Mouse (Mus musculus) hindbrain, embryonic 12.5 days (tissue): Measurements from ENCODE around the gene Ndrg2. TPM values are rescaled to one million over a fixed set of nuclear protein-coding genes. Genes with fewer than 3 reads are reported as not detected.

Experiments used
- ATAC-seq: fragments of 200-750 bp; cut with Nextera tagmentation; 2 replicates; pipeline ENCODE4 v1.8.0; 2017; ENCODE audit warnings: moderate TSS enrichment; ENCODE audit not compliant: low FRiP score
- H3K27ac ChIP-seq: fragments of 300-500 bp; sonication (generic); 2 replicates; pipeline ENCODE4 v1.5.1; 2016; ENCODE audit warnings: mild to moderate bottlenecking
- H3K27me3 ChIP-seq: fragments of 300-500 bp; sonication (generic); 2 replicates; pipeline ENCODE4 v1.6.1; 2016; ENCODE audit warnings: mild to moderate bottlenecking
- H3K36me3 ChIP-seq: fragments of 300-500 bp; sonication (generic); 2 replicates; pipeline ENCODE4 v1.6.1; 2016; ENCODE audit warnings: mild to moderate bottlenecking
- H3K4me1 ChIP-seq: fragments of 300-500 bp; sonication (generic); 2 replicates; pipeline ENCODE4 v1.6.1; 2016
- H3K4me2 ChIP-seq: fragments of 300-500 bp; sonication (generic); replicated peaks from 2 replicates; pipeline ENCODE4 v1.6.1; 2016; ENCODE audit warnings: mild to moderate bottlenecking
- H3K4me3 ChIP-seq: fragments of 300-500 bp; sonication (generic); 2 replicates; pipeline ENCODE4 v1.5.1; 2016; ENCODE audit warnings: mild to moderate bottlenecking
- H3K9ac ChIP-seq: fragments of 300-500 bp; sonication (generic); 2 replicates; pipeline ENCODE4 v1.6.1; 2016; ENCODE audit warnings: mild to moderate bottlenecking, moderate library complexity
- H3K9me3 ChIP-seq: fragments of 300-500 bp; sonication (generic); replicated peaks from 2 replicates; pipeline ENCODE4 v1.6.1; 2016; ENCODE audit warnings: mild to moderate bottlenecking
- WGBS: fragments of 180-500 bp; shearing (Covaris S2); methylation state at CpG from one replicate; pipeline ENCODE4 v1.1.7; 2016; 5-methylcytosine and 5-hydroxymethylcytosine counted together
- polyA plus RNA-seq: library from polyadenylated mRNA; unstranded; fragments of >200 nt; fragmentation: Nextera tagmentation; extraction: Ambion mirVana; gene quantifications from 2 replicates; pipeline ENCODE4 v1.2.1, GENCODE M21; 2016

Ndrg2 gene
- polyA plus RNA-seq, 1 experiment from 2014 or later = 39.1 TPM

GRCm38 (mm10) chr14:51904706-51905105, 9.3 kb downstream of the Ndrg2 start:
- ATAC-seq = no peak
- 69% methylated on average over 7 of the region's 7 CpGs for WGBS
- Histone ChIP-seq H3K9ac (no peak overlapping the region), H3K27ac (no peak overlapping the region), H3K4me2 (no peak overlapping the region), H3K9me3 (no peaks in the 10 kb centered on the region), H3K4me3 (no peak overlapping the region), H3K27me3 (no peaks in the 10 kb centered on the region), H3K4me1 (no peaks in the 10 kb centered on the region), H3K36me3 (no peaks in the 10 kb centered on the region)

- no peak; the same call in 1 of the 2 replicates for ATAC-seq
- 90% methylated on average over 9 of the region's 9 CpGs for WGBS
- H3K27me3 ChIP-seq = no peaks in the 10 kb centered on the region
Measured at GRCm38 (mm10) chr14:51903782-51904181, 10.2 kb downstream of the Ndrg2 start.

GRCm38 (mm10) chr14:51902806-51903710, 10.9 kb downstream of the Ndrg2 start:
- no peaks in the 10 kb centered on the region for H3K9me3 ChIP-seq
- no peak overlapping the region for H3K9ac ChIP-seq
- no peak overlapping the region for H3K4me2 ChIP-seq
- peak; percentile 78 for ATAC-seq
- H3K36me3 ChIP-seq = no peaks in the 10 kb centered on the region
- no peak overlapping the region for H3K4me3 ChIP-seq
- no peak overlapping the region for H3K27ac ChIP-seq
- no peaks in the 10 kb centered on the region for H3K27me3 ChIP-seq
- 64% methylated on average over 9 of the region's 9 CpGs for WGBS
- H3K4me1 ChIP-seq = no peaks in the 10 kb centered on the region

More at GRCm38 (mm10) chr14:51903782-51904181, 10.2 kb downstream of the Ndrg2 start:
- Histone ChIP-seq H3K36me3 (no peaks in the 10 kb centered on the region), H3K4me2 (no peak overlapping the region), H3K9me3 (no peaks in the 10 kb centered on the region), H3K4me3 (no peak overlapping the region), H3K27ac (no peak overlapping the region), H3K9ac (no peak overlapping the region), H3K4me1 (no peaks in the 10 kb centered on the region)

- Histone ChIP-seq H3K9ac (no peak overlapping the region), H3K4me2 (no peak overlapping the region), H3K27ac (no peak overlapping the region), H3K4me1 (no peaks in the 10 kb centered on the region), H3K9me3 (no peaks in the 10 kb centered on the region), H3K27me3 (no peaks in the 10 kb centered on the region), H3K36me3 (peaks cover 7% of the 10 kb centered on the region; the same call in 1 of the 2 replicates), H3K4me3 (no peak overlapping the region)
- WGBS = 97% methylated on average over 1 of the region's 1 CpGs
- ATAC-seq = no peak
Measured at GRCm38 (mm10) chr14:51899351-51899750, 14.6 kb downstream of the Ndrg2 start.

- H3K36me3 ChIP-seq = peaks cover 20% of the 10 kb centered on the region
- WGBS = 88% methylated on average over 8 of the region's 8 CpGs
Measured at GRCm38 (mm10) chr14:51896539-51897170, 17.3 kb downstream of the Ndrg2 start.

GRCm38 (mm10) chr14:51896019-51896418, 17.9 kb downstream of the Ndrg2 start:
- no peak for ATAC-seq
- Histone ChIP-seq H3K27ac (no peak overlapping the region), H3K4me1 (no peaks in the 10 kb centered on the region), H3K9me3 (no peaks in the 10 kb centered on the region), H3K4me2 (no peak overlapping the region), H3K27me3 (no peaks in the 10 kb centered on the region), H3K36me3 (peaks cover 26% of the 10 kb centered on the region), H3K4me3 (no peak overlapping the region), H3K9ac (no peak overlapping the region)
- 85% methylated on average over 6 of the region's 6 CpGs for WGBS

More at GRCm38 (mm10) chr14:51896539-51897170, 17.3 kb downstream of the Ndrg2 start:
- no peaks in the 10 kb centered on the region for H3K9me3 ChIP-seq
- H3K27ac ChIP-seq = no peak overlapping the region
- H3K4me1 ChIP-seq = no peaks in the 10 kb centered on the region
- ATAC-seq = no peak
- no peak overlapping the region for H3K4me2 ChIP-seq
- no peak overlapping the region for H3K9ac ChIP-seq
- no peak overlapping the region for H3K4me3 ChIP-seq
- H3K27me3 ChIP-seq = no peaks in the 10 kb centered on the region

- Histone ChIP-seq H3K4me1 (no peaks in the 10 kb centered on the region), H3K27ac (no peak overlapping the region), H3K9me3 (no peaks in the 10 kb centered on the region), H3K4me2 (no peak overlapping the region), H3K36me3 (peaks cover 36% of the 10 kb centered on the region), H3K4me3 (no peak overlapping the region), H3K9ac (no peak overlapping the region), H3K27me3 (no peaks in the 10 kb centered on the region)
- no peak for ATAC-seq
- WGBS = 88% methylated on average over 14 of the region's 14 CpGs
Measured at GRCm38 (mm10) chr14:51895071-51895470, 18.9 kb downstream of the Ndrg2 start.

GRCm38 (mm10) chr14:51893809-51894208, 20.1 kb downstream of the Ndrg2 start:
- no peaks in the 10 kb centered on the region for H3K27me3 ChIP-seq
- no peak overlapping the region for H3K4me3 ChIP-seq
- ATAC-seq = no peak
- H3K9ac ChIP-seq = no peak overlapping the region
- 60% methylated on average over 3 of the region's 3 CpGs for WGBS
- no peak overlapping the region for H3K27ac ChIP-seq
- no peak overlapping the region for H3K4me2 ChIP-seq
- H3K4me1 ChIP-seq = no peaks in the 10 kb centered on the region
- H3K9me3 ChIP-seq = no peaks in the 10 kb centered on the region
- peaks cover 48% of the 10 kb centered on the region for H3K36me3 ChIP-seq

- no peaks in the 10 kb centered on the region for H3K4me1 ChIP-seq
- ATAC-seq = 0 out of 2 replicates have a peak, but pooled peaks have one; percentile 29
- H3K4me3 ChIP-seq = no peak overlapping the region
- no peaks in the 10 kb centered on the region for H3K27me3 ChIP-seq
- H3K9ac ChIP-seq = no peak overlapping the region
- H3K36me3 ChIP-seq = peaks cover 54% of the 10 kb centered on the region
- H3K27ac ChIP-seq = no peak overlapping the region
- no peaks in the 10 kb centered on the region for H3K9me3 ChIP-seq
- 35% methylated on average over 10 of the region's 10 CpGs for WGBS
- no peak overlapping the region for H3K4me2 ChIP-seq
Measured at GRCm38 (mm10) chr14:51893094-51893794, 20.7 kb downstream of the Ndrg2 start.

- ATAC-seq = no peak
- H3K27me3 ChIP-seq = no peaks in the 10 kb centered on the region
- H3K36me3 ChIP-seq = peaks cover 63% of the 10 kb centered on the region
- 93% methylated on average over 9 of the region's 9 CpGs for WGBS
- no peak within 1 kb of the TSS for H3K27ac ChIP-seq
- no peak within 1 kb of the TSS for H3K4me3 ChIP-seq
- no peak within 1 kb of the TSS for H3K4me2 ChIP-seq
- H3K4me1 ChIP-seq = no peaks in the 10 kb centered on the region
- no peak within 1 kb of the TSS for H3K9ac ChIP-seq
- H3K9me3 ChIP-seq = no peaks in the 10 kb centered on the region
Measured at GRCm38 (mm10) chr14:51892191-51892939, 21.6 kb downstream of the Ndrg2 start, which contains the start of gene Slc39a2. TSS of gene Slc39a2 (plus strand) at chr14:51892889.

GRCm38 (mm10) chr14:51889833-51890232, 24.1 kb downstream of the Ndrg2 start:
- WGBS = 91% methylated on average over 6 of the region's 6 CpGs
- Histone ChIP-seq H3K9me3 (no peaks in the 10 kb centered on the region), H3K27ac (no peak overlapping the region), H3K36me3 (peaks cover 68% of the 10 kb centered on the region), H3K4me3 (no peak overlapping the region), H3K4me1 (peaks cover 15% of the 10 kb centered on the region), H3K27me3 (no peaks in the 10 kb centered on the region), H3K9ac (no peak overlapping the region), H3K4me2 (no peak overlapping the region)
- no peak for ATAC-seq
